Mouse (Mus musculus): ENCODE results near the gene Cd70. TPM values are rescaled to one million over a fixed set of nuclear protein-coding genes. Genes with fewer than 3 reads are reported as not detected.

The Cd70 gene
- polyA plus RNA-seq (2015; fragmentation: Nextera tagmentation; extraction: Ambion mirVana) = not detected in 2 replicates

DNA sequence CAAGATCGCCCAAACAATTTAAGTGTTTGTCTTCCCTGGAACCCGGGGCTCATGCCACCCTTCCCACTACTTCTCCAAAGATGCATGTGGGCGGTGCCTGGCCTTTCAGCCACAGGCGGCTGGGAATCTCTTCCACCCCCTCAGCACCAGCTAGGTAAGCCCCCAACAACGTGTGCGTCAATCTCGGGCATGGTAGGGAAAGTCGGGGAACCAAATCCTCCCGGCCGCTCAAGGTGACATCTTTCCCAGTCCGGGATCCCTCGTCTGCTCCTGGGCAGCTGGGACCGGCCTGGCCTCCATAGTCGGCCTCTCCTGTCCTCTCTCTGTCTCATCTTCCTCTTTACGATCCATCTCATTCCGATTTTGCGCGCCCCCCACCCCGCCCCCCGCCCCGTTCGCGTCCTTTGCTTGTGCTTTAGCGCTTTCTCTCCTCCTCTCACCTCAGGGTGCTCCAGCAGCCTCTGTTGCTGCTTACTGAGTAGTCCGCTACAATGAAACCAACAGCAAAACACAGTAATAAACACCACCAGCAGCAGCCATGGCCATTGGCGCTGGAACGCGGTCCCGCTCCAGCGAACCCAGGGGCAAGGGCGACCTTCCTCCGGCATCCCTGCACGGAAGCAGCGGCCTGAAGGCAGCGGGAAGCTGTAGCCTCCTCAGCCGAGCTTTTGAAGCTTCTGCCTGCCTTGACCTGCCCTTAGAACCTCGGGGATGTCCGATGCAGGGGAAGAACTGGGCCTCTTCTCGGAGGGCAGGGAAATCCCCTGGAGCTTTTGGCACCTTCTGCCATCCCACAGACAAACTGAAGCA, at the start of gene Cd70:
TSS of gene Cd70 (minus strand) at position 784 of the 810 bp plus-strand sequence.
- ATAC-seq = no peak
- Histone ChIP-seq H3K9ac (ENCODE audit: low read depth, low read length) (no peak within 1 kb of the TSS), H3K36me3 (ENCODE audit: control insufficient read depth, insufficient read depth) (no peaks in the 10 kb centered on the region), H3K27me3 (replicated peaks; ENCODE audit: control insufficient read depth, insufficient read depth, low read length) (peaks cover 35% of the 10 kb centered on the region), H3K9me3 (ENCODE audit: control insufficient read depth) (0 out of 2 replicates have a peak, but pooled peaks cover 5% of the 10 kb centered on the region), H3K4me2 (replicated peaks; ENCODE audit: low read depth) (peak within 1 kb of the TSS; percentile 43), H3K27ac (ENCODE audit: low read depth, low read length) (no peak within 1 kb of the TSS), H3K4me1 (replicated peaks; ENCODE audit: control insufficient read depth, insufficient read depth, low read length) (no peaks in the 10 kb centered on the region), H3K4me3 (ENCODE audit: low read depth, low read length) (peak within 1 kb of the TSS; percentile 13)
- TF ChIP-seq CTCF (IDR thresholded peaks at IDR 0.05; ENCODE audit: low read depth) = no peak
- 9% methylated on average over 39 of the region's 39 CpGs for WGBS

GRCm38 (mm10) chr17:57198252-57198651, 48.7 kb upstream of the Cd70 start:
- 65% methylated on average over 3 of the region's 3 CpGs for WGBS
- no peak for ATAC-seq
- no peak overlapping the region for H3K9ac ChIP-seq (ENCODE audit: low read depth, low read length)

GRCm38 (mm10) chr17:57195326-57196010, 45.9 kb upstream of the Cd70 start:
- no peak overlapping the region for H3K4me2 ChIP-seq (replicated peaks; ENCODE audit: low read depth)
- H3K36me3 ChIP-seq (ENCODE audit: control insufficient read depth, insufficient read depth) = no peaks in the 10 kb centered on the region
- WGBS = 71% methylated on average over 8 of the region's 8 CpGs
- no peaks in the 10 kb centered on the region for H3K27me3 ChIP-seq (replicated peaks; ENCODE audit: control insufficient read depth, insufficient read depth, low read length)
- H3K4me3 ChIP-seq (ENCODE audit: low read depth, low read length) = no peak overlapping the region
- no peak overlapping the region for H3K27ac ChIP-seq (ENCODE audit: low read depth, low read length)
- no peak overlapping the region for H3K9ac ChIP-seq (ENCODE audit: low read depth, low read length)
- TF ChIP-seq CTCF (IDR thresholded peaks at IDR 0.05; ENCODE audit: low read depth) = no peak
- no peaks in the 10 kb centered on the region for H3K4me1 ChIP-seq (replicated peaks; ENCODE audit: control insufficient read depth, insufficient read depth, low read length)
- no peaks in the 10 kb centered on the region for H3K9me3 ChIP-seq (ENCODE audit: control insufficient read depth)
- ATAC-seq = no peak

More at GRCm38 (mm10) chr17:57198252-57198651, 48.7 kb upstream of the Cd70 start:
- Histone ChIP-seq H3K4me3 (ENCODE audit: low read depth, low read length) (no peak overlapping the region), H3K36me3 (ENCODE audit: control insufficient read depth, insufficient read depth) (no peaks in the 10 kb centered on the region), H3K27ac (ENCODE audit: low read depth, low read length) (no peak overlapping the region), H3K27me3 (replicated peaks; ENCODE audit: control insufficient read depth, insufficient read depth, low read length) (no peaks in the 10 kb centered on the region), H3K9me3 (ENCODE audit: control insufficient read depth) (no peaks in the 10 kb centered on the region), H3K4me1 (replicated peaks; ENCODE audit: control insufficient read depth, insufficient read depth, low read length) (no peaks in the 10 kb centered on the region), H3K4me2 (replicated peaks; ENCODE audit: low read depth) (no peak overlapping the region)
- TF ChIP-seq CTCF (IDR thresholded peaks at IDR 0.05; ENCODE audit: low read depth) = no peak

GRCm38 (mm10) chr17:57194771-57195170, 45.2 kb upstream of the Cd70 start:
- no peak for TF ChIP-seq CTCF (IDR thresholded peaks at IDR 0.05; ENCODE audit: low read depth)
- no peak for ATAC-seq

DNA sequence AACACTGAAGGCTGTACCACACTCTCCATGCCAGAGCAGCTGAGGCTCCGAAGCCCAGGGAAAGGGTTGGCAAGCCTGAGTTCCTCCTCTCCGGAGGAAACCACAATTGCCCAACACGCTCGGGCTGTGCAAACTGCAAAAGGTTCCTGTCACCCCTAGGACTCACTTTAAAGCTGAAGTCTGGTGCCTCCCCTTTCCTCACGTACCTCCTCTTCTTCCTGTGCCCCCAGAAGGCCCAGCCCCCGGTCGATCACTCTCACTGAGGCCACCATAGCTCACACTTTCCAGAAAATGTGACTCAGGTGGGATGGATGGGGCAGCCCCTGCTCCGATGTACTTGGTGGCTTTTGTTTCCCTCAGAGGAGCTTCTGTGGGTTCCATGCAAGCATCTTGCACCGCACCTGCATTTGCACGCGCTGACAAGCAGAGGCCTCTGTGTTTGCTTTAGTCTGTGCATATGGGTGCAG, 44.5 kb upstream of the Cd70 start, which contains the start of gene Tnfsf14:
TSS of gene Tnfsf14 (minus strand) at position 137 of the 467 bp plus-strand sequence.
- H3K36me3 ChIP-seq (ENCODE audit: control insufficient read depth, insufficient read depth) = no peaks in the 10 kb centered on the region
- no peaks in the 10 kb centered on the region for H3K4me1 ChIP-seq (replicated peaks; ENCODE audit: control insufficient read depth, insufficient read depth, low read length)
- no peak within 1 kb of the TSS for H3K9ac ChIP-seq (ENCODE audit: low read depth, low read length)
- H3K4me2 ChIP-seq (replicated peaks; ENCODE audit: low read depth) = no peak within 1 kb of the TSS
- no peak within 1 kb of the TSS for H3K27ac ChIP-seq (ENCODE audit: low read depth, low read length)
- TF ChIP-seq CTCF (IDR thresholded peaks at IDR 0.05; ENCODE audit: low read depth) = no peak
- no peaks in the 10 kb centered on the region for H3K27me3 ChIP-seq (replicated peaks; ENCODE audit: control insufficient read depth, insufficient read depth, low read length)
- WGBS = 80% methylated on average over 11 of the region's 11 CpGs
- H3K9me3 ChIP-seq (ENCODE audit: control insufficient read depth) = no peaks in the 10 kb centered on the region
- no peak for ATAC-seq
- no peak within 1 kb of the TSS for H3K4me3 ChIP-seq (ENCODE audit: low read depth, low read length)

More at GRCm38 (mm10) chr17:57194771-57195170, 45.2 kb upstream of the Cd70 start:
- WGBS = 81% methylated on average over 3 of the region's 3 CpGs
- Histone ChIP-seq H3K36me3 (ENCODE audit: control insufficient read depth, insufficient read depth) (no peaks in the 10 kb centered on the region), H3K9me3 (ENCODE audit: control insufficient read depth) (no peaks in the 10 kb centered on the region), H3K9ac (ENCODE audit: low read depth, low read length) (no peak overlapping the region), H3K27me3 (replicated peaks; ENCODE audit: control insufficient read depth, insufficient read depth, low read length) (no peaks in the 10 kb centered on the region), H3K4me2 (replicated peaks; ENCODE audit: low read depth) (no peak overlapping the region), H3K4me1 (replicated peaks; ENCODE audit: control insufficient read depth, insufficient read depth, low read length) (no peaks in the 10 kb centered on the region), H3K4me3 (ENCODE audit: low read depth, low read length) (no peak overlapping the region), H3K27ac (ENCODE audit: low read depth, low read length) (no peak overlapping the region)

GRCm38 (mm10) chr17:57188510-57189192, 39.1 kb upstream of the Cd70 start:
- Histone ChIP-seq H3K4me2 (replicated peaks; ENCODE audit: low read depth) (no peak overlapping the region), H3K9me3 (ENCODE audit: control insufficient read depth) (no peaks in the 10 kb centered on the region), H3K4me1 (replicated peaks; ENCODE audit: control insufficient read depth, insufficient read depth, low read length) (no peaks in the 10 kb centered on the region), H3K36me3 (ENCODE audit: control insufficient read depth, insufficient read depth) (no peaks in the 10 kb centered on the region), H3K4me3 (ENCODE audit: low read depth, low read length) (no peak overlapping the region), H3K27ac (ENCODE audit: low read depth, low read length) (no peak overlapping the region), H3K27me3 (replicated peaks; ENCODE audit: control insufficient read depth, insufficient read depth, low read length) (no peaks in the 10 kb centered on the region), H3K9ac (ENCODE audit: low read depth, low read length) (no peak overlapping the region)
- TF ChIP-seq CTCF (IDR thresholded peaks at IDR 0.05; ENCODE audit: low read depth) = no peak
- WGBS = 71% methylated on average over 12 of the region's 12 CpGs
- ATAC-seq = no peak

Data from intestine, postnatal 0 days (tissue).